Mouse (Mus musculus): ENCODE measurements around the gene Cyp24a1.

DNA sequence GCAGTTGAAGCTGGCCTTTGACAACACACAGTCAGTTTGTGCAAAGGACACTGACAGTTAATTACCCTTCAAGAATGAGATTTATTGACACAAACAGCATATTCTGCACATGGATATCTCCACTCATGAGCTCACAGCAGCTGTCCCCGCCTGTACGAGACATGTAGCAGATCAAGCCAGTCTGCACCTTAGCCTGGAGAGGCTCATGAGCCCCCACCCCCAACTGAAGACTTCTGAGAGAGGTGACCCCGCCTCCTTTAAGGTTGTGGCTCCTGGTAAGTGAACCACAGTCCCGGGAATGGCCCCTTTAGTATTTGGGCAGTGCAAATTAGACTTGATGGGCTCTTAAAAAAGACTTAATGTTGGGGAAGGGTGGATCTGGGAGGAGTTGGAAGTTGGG lies 48.8 kb upstream of the Cyp24a1 start:
- TF ChIP-seq TCF12 (IDR thresholded peaks at IDR 0.05; ENCODE audit: insufficient read depth, poor library complexity, severe bottlenecking) (no peak), POLR2A (IDR thresholded peaks at IDR 0.05; ENCODE audit: insufficient read length, low read depth) (no peak), MAX (IDR thresholded peaks at IDR 0.05; ENCODE audit: low read depth) (no peak), TCF3 (IDR thresholded peaks at IDR 0.05; ENCODE audit: insufficient read length, low read depth) (no peak), E2F4 (IDR thresholded peaks at IDR 0.05; ENCODE audit: insufficient read depth) (no peak), SRF (IDR thresholded peaks at IDR 0.05; ENCODE audit: control insufficient read depth, insufficient read length, low read depth) (no peak), MYOD1 (IDR thresholded peaks at IDR 0.05; ENCODE audit: control insufficient read depth in 1 of 3, insufficient read length in 2 of 3, low read depth in 2 of 3) (no peak)

Measured in myocyte (in vitro differentiated cells).